Mouse (Mus musculus): ENCODE data around the gene Cpt2.

The Cpt2 gene

DNA sequence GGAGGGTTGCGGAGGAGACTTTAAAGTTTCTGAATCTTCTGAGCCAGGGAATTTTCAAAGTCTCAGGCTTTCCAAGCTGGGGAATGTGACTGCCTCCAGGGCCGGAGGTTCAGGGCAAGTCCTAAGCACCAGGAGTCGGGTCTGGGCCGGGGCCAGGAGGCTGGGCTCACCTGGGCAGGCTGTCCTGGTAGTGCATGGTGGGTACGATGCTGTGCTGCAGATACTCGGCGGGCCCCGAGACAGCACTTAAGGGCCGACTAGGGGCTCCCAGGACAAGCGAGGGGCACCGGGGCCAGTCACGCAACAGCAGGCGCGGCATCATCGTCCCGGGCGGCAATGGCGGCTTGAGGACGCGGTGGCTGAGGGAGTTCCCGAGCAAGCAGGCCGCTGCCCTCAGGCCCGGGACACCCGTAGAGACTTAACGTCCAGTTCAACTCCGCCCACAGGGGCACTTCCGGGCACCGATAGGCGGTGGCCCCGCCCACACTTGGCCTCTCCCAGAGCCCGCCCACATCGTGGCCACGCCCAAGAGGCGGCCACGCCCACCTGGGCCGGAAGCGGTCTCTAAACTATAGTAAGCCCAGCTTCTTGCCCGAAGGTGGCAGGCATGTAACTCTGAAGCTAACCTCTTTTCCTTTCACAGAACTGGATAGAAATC is at the start of gene Cpt2:
Gene Cpt2 (minus strand): TSS at position 466 of the 658 bp plus-strand sequence.
- 4% methylated on average over 38 of the region's 38 CpGs for whole genome bisulfite sequencing

- WGBS, result 84% methylated on average over 1 of the region's 1 CpGs
Observed at GRCm38 (mm10) chr4:107971162-107971561, 47.8 kb upstream of the Cpt2 start.

GRCm38 (mm10) chr4:107967966-107968682 is 44.7 kb upstream of the Cpt2 start, which contains the start of gene Slc1a7:
Gene Slc1a7 (plus strand): TSS chr4:107968332.
- WGBS, result 67% methylated on average over 16 of the region's 16 CpGs

- WGBS, result 56% methylated on average over 5 of the region's 5 CpGs
Observed at GRCm38 (mm10) chr4:107966416-107967109, 43.2 kb upstream of the Cpt2 start.

GRCm38 (mm10) chr4:107962792-107963191 is 39.4 kb upstream of the Cpt2 start:
- 79% methylated on average over 2 of the region's 2 CpGs for WGBS

GRCm38 (mm10) chr4:107962044-107962732 is 38.8 kb upstream of the Cpt2 start:
- WGBS, result 57% methylated on average over 11 of the region's 11 CpGs

GRCm38 (mm10) chr4:107958487-107958886 is 35.1 kb upstream of the Cpt2 start:
- WGBS, result 84% methylated on average over 7 of the region's 7 CpGs

DNA sequence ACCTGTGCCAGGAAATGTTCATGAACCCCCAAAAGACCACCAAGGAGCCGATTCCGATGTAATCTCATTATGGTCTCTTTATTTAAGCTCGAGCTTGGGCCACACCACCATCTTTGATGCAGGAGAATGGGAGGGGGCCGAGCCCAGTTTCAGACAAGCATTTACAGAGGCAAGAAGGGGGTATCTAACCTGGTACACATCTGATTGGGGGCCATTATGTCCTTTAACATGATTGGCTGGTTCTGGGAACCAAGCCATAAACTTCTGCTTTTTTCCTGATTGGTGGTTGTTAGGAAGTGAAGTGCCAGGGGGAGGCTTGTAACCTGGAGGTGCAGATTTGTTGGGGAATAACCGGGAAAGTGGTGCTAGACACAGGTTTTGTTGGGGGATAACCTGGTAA is 32.3 kb upstream of the Cpt2 start:
- 73% methylated on average over 5 of the region's 5 CpGs for whole genome bisulfite sequencing

- 78% methylated on average over 4 of the region's 4 CpGs for WGBS
Observed at GRCm38 (mm10) chr4:107949918-107950317, 26.5 kb upstream of the Cpt2 start.

- WGBS, result 54% methylated on average over 2 of the region's 2 CpGs
Observed at GRCm38 (mm10) chr4:107944141-107944540, 20.7 kb upstream of the Cpt2 start.

- WGBS, result 83% methylated on average over 7 of the region's 7 CpGs
Observed at GRCm38 (mm10) chr4:107942741-107943140, 19.3 kb upstream of the Cpt2 start.

DNA sequence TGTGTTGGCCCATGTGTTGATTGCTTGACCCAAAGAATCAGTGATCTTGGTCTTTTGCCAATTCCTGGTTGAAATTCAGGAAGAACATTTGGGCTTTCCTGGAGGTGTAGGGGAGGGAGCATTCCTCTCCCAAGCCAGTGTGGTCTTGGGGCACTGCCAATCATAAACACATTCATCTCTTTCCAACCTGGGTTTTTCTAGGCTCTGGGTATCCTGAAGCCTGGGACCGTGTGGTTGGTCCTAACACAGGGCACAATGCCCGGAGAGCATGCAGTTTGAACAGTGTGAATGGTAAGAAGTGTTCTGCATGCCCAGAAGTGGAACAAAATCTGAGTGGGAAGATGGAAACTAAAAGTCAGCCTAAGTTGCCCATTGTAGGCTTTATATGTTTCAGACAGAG is 14.7 kb upstream of the Cpt2 start:
- 49% methylated on average over 2 of the region's 2 CpGs for WGBS

GRCm38 (mm10) chr4:107937338-107937737 is 13.9 kb upstream of the Cpt2 start:
- 22% methylated on average over 6 of the region's 6 CpGs for WGBS

DNA sequence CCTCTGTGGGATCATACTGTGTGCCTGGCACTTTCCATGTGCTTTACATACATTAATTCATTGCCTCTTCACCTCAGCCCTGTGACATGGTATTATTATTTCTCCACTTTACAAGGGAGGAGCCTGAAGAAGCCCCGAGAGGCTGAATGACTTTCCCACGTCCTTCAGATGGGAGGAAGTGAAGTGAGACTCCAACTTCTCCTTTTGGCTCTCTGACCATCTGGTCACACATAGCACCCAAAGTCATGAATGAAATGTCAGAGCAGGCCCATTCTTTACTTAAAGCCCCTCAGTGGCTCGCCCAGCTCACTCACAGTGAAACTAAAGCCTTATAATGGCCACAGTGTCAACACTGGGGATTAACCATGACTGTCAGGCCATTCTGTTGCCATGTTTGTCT is 11.8 kb upstream of the Cpt2 start:
- WGBS, result 78% methylated on average over 3 of the region's 3 CpGs

GRCm38 (mm10) chr4:107933239-107933638 is 9.8 kb upstream of the Cpt2 start:
- 81% methylated on average over 8 of the region's 8 CpGs for WGBS

- WGBS, result 67% methylated on average over 3 of the region's 3 CpGs
Observed at GRCm38 (mm10) chr4:107931453-107931852, 8.0 kb upstream of the Cpt2 start.

- 86% methylated on average over 2 of the region's 2 CpGs for WGBS
Observed at GRCm38 (mm10) chr4:107928726-107929125, 5.3 kb upstream of the Cpt2 start.

DNA sequence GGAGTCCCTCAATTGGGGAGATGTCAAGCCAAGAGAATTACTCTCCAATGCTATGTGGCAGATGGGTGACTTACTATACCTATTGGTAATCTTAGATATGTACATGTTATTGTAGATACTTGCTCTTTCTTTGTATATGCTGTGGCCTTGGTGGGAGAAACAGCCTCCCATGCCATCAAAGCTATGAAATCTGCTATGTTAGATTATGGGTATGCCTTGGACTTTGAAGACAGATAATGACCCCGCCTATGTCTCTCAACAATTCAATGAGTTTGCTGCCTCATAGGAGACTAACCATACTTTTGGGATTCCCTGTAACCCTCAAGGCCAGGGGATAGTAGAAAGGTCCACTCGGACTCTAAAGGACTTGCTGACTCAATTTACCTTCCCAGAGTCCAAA is 4.9 kb upstream of the Cpt2 start:
- WGBS, result 85% methylated on average over 2 of the region's 2 CpGs

GRCm38 (mm10) chr4:107923803-107924194 is 389 bp upstream of the Cpt2 start:
- 35% methylated on average over 7 of the region's 7 CpGs for WGBS

GRCm38 (mm10) chr4:107921952-107922351 is 1.5 kb downstream of the Cpt2 start:
- 58% methylated on average over 4 of the region's 4 CpGs for WGBS

DNA sequence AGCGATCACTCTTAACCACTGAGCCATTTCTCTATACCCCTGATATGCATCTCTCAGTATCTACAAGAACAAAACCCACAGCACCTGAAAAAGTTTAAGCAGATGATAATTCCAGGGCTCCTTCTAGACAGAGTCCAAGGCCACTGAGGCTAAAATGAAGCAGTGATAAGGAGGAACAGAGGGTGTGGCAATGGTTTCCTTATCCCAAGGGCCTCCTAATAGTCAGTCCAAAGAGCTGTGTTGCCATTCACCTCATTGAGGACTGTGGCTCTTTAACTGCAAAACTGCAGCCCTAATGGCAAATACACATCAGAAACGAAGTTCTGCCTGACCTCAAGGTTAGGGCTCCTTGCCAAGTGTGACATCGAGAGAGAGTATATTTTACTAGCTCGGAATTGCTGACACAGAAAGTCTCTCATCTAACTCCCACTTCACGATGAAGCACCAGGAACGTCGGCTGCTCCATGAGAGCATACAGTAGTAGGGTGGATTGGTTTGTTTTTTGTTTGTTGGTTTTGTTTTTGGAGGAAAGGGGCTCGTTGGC is 2.2 kb downstream of the Cpt2 start:
- WGBS, result 65% methylated on average over 8 of the region's 8 CpGs

DNA sequence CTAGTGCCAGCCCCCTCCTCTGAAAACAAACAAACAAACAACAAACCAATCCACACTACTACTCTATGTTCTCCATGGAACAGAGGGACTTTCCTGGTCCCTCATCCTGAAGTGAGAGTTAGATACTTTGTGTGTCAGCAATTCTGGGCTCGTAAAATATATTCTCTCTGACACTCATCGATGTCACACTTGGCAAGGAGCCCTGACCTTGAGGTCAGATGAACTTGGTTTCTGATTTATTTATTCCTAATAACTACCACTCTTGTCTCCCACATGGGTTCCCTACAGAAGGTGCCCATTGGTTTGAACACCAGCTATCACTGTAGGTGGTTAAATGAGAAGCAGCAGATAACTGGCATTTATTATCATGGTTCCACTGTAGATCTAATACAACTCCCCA is 3.1 kb downstream of the Cpt2 start:
- WGBS, result 95% methylated on average over 2 of the region's 2 CpGs
